Mouse (Mus musculus) urinary bladder, postnatal 0 days (tissue): ENCODE results near the gene Fbxo2. TPM values are rescaled to one million over a fixed set of nuclear protein-coding genes. Genes with fewer than 3 reads are reported as not detected.

Source experiments
- microRNA-seq: library from miRNA; unstranded; fragments of <30 nt; microRNA quantifications from one replicate; pipeline ENCODE4, GENCODE M21; 2016
- polyA plus RNA-seq: library from polyadenylated mRNA; unstranded; fragments of >200 nt; fragmentation: Nextera tagmentation; extraction: Ambion mirVana; gene quantifications from 2 replicates; pipeline ENCODE4 v1.2.1, GENCODE M21; 2015

Fbxo2 gene
- 1.5 and 1.9 TPM in 2 replicates for polyA plus RNA-seq

DNA sequence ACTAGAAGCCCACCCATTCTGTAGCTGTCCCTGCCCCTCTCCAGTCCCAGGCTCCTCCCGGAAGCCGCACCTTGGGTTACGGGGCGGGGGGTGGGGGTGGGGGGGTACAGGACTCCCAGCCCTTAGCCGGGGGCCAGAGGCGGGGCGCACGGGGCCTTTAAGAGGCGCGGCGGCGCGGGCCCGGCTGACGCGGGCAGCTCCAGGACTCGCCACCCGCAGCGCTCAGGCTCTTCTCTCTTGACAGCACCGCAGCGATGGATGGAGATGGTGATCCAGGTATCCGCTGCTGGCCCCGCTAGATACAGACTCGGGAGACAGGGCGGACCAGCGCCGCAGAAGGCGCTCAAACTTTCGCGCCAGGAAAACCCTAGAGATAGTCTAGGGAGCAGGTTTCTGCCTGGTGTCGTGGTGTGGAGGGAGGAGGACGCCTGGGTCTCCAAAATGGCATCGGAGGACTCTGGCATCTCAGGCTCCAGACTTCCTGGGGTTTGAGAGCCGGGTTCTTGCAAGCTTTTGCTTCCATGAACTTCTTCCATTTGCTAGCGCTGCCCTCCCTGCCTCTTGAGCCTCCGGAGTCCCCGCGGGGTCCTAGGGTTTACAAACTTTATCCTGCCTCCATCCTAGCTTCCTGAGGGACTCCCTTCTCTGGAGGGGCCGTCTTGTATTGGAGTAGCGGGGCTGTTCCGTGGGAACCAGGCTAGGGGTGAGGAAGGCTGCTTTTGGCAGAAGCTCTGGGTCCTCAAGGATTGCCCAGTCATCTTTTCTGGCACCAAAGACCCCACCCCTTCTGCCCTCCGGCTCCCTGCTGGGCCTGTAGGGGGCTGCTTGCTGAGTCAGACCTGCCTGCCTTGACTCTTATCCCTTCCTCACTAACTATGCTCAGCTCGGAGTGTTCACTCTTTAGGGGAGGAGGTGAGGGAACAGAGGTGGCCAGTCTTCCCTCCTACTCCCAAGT is at the start of gene Fbxo2, which contains the start of gene Fbxo44:
TSS of gene Fbxo2 (plus strand) at position 186 of the 955 bp plus-strand sequence.
TSS of gene Fbxo44 (minus strand) at position 47 of the 955 bp plus-strand sequence.

DNA sequence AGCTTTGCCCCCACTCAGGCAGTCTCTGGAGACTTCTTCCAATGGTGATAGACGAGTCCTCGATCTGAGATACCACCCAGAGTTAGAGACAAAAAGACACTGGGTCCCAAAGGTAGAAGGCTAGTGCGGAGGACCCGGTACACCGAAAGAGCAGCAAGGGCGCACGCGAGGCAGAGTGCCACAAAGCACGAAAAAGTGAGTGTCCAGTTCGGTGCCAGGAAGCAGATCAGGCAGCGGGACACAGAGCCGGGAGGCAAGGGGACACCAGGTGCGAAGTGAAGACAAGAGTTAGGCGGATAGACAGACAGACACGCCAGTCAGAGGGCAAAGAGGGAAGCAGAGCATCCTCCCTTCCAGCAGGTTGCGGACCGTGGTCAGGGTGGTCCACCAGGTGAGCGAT is 30.3 kb upstream of the Fbxo2 start, which contains the start of gene Mad2l2:
TSS of gene Mad2l2 (plus strand) at position 252 of the 400 bp plus-strand sequence.

DNA sequence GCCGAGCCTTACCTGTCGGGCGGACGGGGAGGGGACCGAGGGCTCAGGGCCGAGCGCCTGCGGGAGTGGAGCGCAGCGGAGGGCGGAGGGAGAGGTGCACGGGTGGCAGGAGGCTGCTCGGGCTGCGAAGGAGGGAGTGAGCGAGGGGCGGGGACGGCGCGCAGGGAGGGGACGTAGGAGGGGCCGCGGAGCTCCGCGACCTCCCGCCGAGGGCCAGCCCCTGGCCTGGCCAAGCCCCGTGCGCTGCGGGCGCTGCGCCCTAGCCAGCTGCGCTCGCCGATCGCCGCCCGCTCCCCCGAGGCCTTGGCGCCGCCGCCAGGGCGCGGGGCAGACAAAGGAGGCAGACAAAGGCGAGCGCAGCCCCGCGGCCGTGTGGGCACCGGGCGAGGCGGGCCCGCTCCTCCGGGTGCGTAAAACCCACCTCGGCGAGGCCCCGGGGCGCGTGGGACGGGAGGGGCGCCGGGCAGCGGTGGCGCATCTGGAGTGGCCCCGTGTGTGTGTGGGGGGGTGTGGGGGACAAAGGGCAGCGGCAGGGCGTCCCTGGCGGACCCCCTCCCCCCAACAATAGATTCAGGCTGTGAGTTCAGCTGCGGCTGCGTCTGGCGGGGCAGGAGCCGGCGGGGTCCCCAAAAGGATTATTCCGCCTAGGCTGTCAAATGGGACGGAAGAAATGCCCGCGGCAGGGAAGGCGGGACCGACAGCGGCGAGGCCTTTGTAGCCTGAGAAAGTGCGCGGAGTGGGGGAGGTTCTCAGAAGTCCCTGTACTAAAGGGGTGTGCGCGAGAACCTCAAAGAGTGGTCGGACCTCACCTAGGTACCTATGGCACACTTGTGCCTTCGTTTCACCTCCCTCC is 29.6 kb upstream of the Fbxo2 start, which contains the start of gene Draxin:
TSS of gene Draxin (minus strand) at position 138 of the 853 bp plus-strand sequence.

DNA sequence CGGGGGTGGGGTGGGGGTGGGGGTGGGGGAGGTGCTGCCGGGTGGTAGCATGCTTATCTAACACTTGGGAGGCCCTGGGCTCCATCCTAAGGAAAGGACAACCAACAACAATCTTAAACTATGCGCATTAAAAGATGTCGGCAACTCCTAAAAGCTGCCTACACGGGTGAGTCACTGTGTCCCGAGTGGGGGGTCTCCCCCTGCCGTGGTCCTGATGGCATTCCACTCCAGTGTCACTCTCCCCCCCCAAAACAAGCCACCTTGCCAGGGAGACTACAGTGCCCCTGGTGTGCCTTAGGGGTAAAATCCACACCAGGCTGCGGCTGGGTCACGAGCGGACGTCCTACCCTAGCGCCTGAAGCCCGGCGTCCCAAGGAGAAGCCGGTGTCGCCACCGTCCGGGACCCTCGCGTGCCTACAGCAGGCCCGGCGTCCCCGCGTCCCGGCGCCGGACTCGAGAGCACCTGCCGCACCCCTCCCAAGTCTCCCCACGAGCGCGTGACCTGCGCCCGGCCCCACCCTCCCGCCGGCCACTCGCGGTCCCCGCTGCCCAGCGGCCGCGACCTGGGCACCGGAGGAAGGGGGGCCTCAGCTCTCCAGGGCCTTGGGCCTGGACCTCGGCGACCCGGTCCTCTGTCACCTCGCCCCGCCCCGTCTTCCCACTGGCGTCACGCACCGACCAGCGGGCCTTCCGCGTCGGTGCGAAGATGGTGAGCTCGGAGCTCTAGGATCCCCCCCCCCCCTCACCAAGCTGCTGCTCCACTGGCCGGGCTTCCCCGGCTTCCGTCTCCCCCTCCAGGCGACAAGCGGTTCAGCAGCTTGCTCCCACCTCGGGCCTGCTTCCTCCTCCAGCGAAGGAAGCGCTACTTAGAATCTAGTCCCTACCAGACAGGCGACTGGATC is 8.9 kb upstream of the Fbxo2 start, which contains the start of gene Fbxo6:
TSS of gene Fbxo6 (minus strand) at position 874 of the 902 bp plus-strand sequence.

Small RNA genes within 50 kb of the gene (microRNA-seq; reads per million reads assigned to microRNA genes)
- not detected for gene Mir7022

Other genes with a start within 250 kb of the Fbxo2 start
- 53.7 and 59.1 TPM in 2 replicates for gene Plod1, start 223.9 kb upstream of the Fbxo2 start, polyA plus RNA-seq
- 12.4 and 13.0 TPM in 2 replicates for gene 2510039O18Rik, start 219.7 kb upstream of the Fbxo2 start, polyA plus RNA-seq
- 0.77 and 1.00 TPM in 2 replicates for gene Nppb, start 174.8 kb upstream of the Fbxo2 start, polyA plus RNA-seq
- gene Nppa, start 159.9 kb upstream of the Fbxo2 start, polyA plus RNA-seq, result 6.0 and 7.2 TPM in 2 replicates
- 3.5 and 4.7 TPM in 2 replicates for gene Clcn6, start 121.8 kb upstream of the Fbxo2 start, polyA plus RNA-seq
- 15.8 and 16.7 TPM in 2 replicates for gene Mthfr, start 121.5 kb upstream of the Fbxo2 start, polyA plus RNA-seq
- gene Agtrap, start 72.6 kb upstream of the Fbxo2 start, polyA plus RNA-seq, result 21.2 and 23.5 TPM in 2 replicates
- gene Mad2l2, start 30.2 kb upstream of the Fbxo2 start, polyA plus RNA-seq, result 27.9 and 29.9 TPM in 2 replicates
- 0.02 TPM in 1 of 2 replicates, not detected in the other for gene Draxin, start 29.9 kb upstream of the Fbxo2 start, polyA plus RNA-seq
- gene Fbxo6, start 8.5 kb upstream of the Fbxo2 start, polyA plus RNA-seq, result 46.5 and 50.5 TPM in 2 replicates
- 3.2 and 3.7 TPM in 2 replicates for gene Fbxo44, start 139 bp upstream of the Fbxo2 start, polyA plus RNA-seq
- not detected in 2 replicates for gene Disp3, start 127.3 kb downstream of the Fbxo2 start, polyA plus RNA-seq